Mouse (Mus musculus) splenic B cell, adult 2 months (primary cell): ENCODE measurements around the gene Grhl3.

Experiments
- DNase-seq: peaks from one replicate; pipeline ENCODE4 v3.0.0-alpha.2; 2011; ENCODE audit warnings: low read depth, low spot score
- H3K27me3 ChIP-seq: 2 replicates; pipeline ENCODE4 v1.6.1; 2012; ENCODE audit warnings: mild to moderate bottlenecking, low read length, moderate library complexity, mixed read lengths; ENCODE audit not compliant: control insufficient read depth, poor library complexity, insufficient read depth, severe bottlenecking
- H3K36me3 ChIP-seq: 2 replicates; pipeline ENCODE4 v1.6.1; 2012; ENCODE audit warnings: mild to moderate bottlenecking, low read length, moderate library complexity, mixed read lengths; ENCODE audit not compliant: control insufficient read depth, poor library complexity, insufficient read depth, severe bottlenecking

Grhl3 gene

DNA sequence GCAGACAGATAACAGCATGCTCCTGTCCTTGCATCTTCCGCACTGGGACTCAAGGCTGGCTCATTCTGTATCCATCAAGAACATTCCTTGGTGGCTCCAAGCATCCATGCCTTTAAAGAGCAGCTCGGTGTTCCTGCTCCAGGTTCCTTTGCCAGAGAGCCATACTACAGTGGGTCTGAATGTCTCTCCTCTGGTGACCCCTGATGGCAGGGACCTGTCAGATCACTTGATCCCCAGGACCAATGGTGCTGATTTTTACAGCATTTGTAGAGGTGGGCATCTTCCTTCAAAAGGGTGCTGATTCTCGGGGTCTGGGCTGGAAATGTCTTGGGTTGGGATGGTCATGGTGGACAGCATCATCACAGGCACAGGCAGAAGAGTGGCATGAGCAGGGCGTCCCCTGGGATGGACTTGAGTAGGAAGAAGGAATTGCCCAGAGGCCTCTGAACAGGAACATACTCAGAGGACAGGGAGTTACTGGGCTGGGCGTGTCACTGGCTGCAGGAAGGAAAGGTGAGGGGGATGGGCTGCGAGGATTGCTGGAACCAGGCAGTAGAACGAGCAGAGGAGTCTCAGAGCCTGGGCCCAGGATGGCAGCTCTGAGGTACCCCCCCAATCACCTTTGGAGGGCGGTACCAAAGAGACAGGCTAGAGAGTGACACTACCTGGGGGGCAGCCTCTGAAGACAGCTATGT lies 18.3 kb upstream of the Grhl3 start:
- no peak for DNase-seq
- Histone ChIP-seq H3K36me3 (no peaks in the 10 kb centered on the region), H3K27me3 (no peaks in the 10 kb centered on the region; the same call in 1 of the 2 replicates)

DNA sequence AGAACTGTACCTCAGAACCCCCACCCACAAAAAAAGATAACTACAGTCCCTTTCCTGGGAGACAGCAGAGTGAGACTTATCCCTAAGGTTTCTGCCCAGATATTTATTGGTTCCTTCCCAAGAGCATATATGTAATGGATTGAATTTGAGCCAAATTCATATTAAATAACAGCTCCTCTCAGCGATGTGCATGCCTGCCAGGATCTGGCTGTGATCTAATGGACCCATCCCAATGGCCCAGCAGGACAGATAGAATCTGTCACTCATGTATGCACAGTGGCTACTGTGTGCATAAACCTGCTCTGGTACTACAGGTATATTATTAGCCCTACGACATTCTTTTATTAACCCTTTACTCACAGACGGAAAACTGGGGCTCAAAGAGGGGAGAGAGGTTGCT lies 17.7 kb upstream of the Grhl3 start:
- no peak for DNase-seq
- Histone ChIP-seq H3K36me3 (no peaks in the 10 kb centered on the region), H3K27me3 (no peaks in the 10 kb centered on the region; the same call in 1 of the 2 replicates)

DNA sequence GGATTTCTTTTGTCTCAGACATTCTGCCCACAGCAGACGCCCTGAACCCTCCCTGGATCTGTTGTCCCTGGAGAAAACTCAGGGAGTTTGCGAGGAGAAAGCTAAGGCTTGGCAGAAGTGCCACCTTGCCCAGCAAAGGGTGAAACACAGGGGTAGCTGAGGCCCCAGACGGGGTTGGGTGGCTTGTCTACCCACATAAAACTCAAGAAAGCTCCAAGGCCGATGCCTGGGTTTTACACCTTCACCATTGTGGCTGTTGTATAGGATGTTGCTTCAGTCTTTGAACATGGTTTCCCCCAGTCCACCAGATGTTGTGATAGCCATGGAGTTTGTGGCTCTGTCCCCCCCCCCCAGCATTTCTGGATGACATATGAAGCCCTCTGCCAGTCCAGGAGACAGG lies 11.4 kb upstream of the Grhl3 start:
- no peaks in the 10 kb centered on the region; the same call in 1 of the 2 replicates for H3K27me3 ChIP-seq
- no peaks in the 10 kb centered on the region for H3K36me3 ChIP-seq
- DNase-seq, result no peak

DNA sequence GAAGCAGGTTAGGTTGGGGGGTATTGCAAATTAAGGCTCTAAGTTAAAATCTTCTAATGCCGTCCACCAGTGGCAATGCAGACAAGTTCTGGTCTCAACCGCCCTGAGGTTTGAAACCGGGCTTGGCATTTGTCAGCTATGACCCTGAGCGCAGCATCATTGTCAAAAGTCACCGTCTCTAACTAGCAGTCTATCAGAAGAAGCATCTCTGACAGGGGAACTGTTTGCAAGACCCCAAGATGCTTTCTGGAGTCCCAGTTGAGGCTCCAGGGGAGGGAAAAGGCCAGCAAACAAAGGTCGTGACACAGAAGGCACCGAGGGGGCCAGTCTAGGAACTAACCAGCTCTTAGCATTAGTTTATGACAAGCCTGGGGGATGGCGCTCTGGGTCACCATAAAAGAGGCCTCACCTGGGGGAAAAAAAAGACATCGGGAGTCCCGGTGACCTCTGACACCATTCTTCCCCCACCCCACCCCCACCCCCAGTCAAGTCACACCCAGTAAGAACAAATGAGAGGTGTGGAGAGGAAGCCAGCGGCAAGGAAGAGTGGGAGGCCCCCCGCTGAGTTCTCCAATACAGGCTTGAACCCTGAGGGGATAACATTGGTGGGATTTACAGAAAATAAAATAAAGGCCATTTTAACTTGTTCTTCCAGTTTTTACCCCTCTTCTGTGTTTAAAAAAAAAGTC lies 7.9 kb upstream of the Grhl3 start:
- no peaks in the 10 kb centered on the region for H3K36me3 ChIP-seq
- DNase-seq, result no peak

DNA sequence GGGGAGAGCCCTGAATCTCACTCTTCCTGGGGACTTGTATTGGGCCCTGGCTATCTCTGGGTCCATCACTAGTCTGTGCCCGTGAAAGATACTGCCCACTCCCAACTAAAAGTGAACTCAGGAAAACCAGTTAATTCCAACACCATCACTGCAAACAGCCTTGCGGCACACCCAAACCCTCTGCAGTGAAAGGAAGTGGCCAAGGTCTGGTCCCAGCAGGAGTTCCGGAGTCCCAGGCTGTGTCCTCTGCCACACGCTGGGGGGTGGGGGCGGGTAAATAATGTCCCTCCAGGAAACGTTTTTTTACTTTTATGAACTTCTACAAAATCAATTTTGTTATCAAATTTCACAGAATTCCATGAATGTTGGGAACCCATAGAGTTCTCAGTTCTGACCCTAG lies 6.3 kb upstream of the Grhl3 start:
- H3K27me3 ChIP-seq, result no peaks in the 10 kb centered on the region; the same call in 1 of the 2 replicates
- no peaks in the 10 kb centered on the region for H3K36me3 ChIP-seq
- DNase-seq, result no peak

More for the DNA sequence above, 7.9 kb upstream of the Grhl3 start:
- no peaks in the 10 kb centered on the region; the same call in 1 of the 2 replicates for H3K27me3 ChIP-seq

DNA sequence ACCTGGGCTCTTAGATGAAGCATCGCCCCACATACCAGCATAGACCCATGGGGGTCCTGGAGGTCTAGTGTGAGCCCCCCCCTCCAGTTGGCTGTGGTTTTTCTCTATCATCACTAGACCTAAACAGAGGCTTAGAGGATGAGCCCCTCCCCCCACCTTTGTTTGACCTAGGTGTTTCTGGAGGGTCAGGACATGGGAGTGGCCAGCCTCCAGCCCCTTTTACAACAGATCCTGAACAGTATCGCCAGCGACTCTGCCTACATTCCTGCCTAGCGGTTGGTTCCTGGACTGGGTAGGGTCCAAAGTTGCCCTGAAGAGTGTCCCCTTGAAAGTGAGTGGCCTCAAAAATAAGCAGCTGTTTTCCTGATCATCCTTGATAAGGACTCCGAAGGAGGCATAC lies 5.1 kb upstream of the Grhl3 start:
- DNase-seq, result no peak
- Histone ChIP-seq H3K36me3 (no peaks in the 10 kb centered on the region), H3K27me3 (peaks cover 1% of the 10 kb centered on the region)

DNA sequence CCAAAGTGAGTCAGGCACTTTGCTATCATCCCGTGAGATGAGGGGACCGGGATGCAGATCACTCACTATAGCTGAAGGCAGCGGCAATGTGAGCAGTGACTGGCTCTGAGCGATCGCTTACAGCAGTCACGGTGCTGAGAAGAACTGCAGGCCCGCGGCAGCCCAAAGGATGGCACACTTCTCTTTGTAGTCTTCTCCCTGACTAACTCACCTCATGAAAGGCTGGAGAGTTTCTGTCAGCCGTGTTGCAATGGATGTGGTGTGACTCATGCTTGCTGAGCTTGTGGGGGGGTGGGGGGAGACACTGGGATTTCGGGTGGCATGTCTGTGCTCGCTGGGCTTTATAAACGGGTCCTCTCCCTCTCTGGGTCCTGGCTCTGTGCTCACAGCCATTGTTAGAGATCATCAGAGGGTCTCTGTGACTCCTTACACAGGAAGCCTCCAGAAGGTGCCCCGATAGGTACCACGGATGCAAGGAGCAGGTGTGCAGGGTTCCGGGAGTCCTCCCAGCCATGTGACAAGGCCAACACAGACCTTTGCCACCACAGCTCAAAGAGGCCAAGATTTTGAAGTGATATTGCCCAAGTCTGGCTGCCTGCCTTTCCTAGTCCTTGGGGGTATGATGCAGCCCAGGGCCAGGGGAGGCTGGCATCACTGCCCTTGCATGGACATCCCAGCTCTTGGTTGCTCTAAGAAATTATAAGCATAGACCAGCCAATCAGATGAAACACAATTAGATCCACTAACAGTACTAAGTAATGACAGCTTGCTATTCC lies 2.1 kb upstream of the Grhl3 start:
- DNase-seq, result no peak
- Histone ChIP-seq H3K27me3 (peaks cover 3% of the 10 kb centered on the region; the same call in 1 of the 2 replicates), H3K36me3 (no peaks in the 10 kb centered on the region)

DNA sequence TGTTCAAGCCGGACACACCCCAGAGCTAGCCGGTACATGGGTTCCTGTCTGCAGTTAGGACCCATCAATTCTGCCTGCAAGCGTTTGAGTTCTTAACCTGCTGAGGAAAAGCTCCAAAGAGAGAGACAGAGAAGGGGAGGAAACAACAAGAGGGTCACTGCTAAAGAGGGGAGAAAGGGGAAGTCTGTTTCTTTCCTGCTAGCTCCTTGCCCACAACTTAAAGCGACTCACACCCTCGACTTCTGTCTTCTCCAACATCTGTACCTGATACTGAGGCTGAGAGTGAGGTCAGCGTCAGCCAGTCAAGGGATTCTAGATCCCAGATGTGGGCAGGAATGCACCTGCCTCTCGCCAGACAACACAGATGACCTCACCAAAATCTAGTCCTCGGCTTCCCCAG lies 1.2 kb downstream of the Grhl3 start:
- peaks cover 3% of the 10 kb centered on the region; the same call in 1 of the 2 replicates for H3K27me3 ChIP-seq
- DNase-seq, result peak; percentile 39

DNA sequence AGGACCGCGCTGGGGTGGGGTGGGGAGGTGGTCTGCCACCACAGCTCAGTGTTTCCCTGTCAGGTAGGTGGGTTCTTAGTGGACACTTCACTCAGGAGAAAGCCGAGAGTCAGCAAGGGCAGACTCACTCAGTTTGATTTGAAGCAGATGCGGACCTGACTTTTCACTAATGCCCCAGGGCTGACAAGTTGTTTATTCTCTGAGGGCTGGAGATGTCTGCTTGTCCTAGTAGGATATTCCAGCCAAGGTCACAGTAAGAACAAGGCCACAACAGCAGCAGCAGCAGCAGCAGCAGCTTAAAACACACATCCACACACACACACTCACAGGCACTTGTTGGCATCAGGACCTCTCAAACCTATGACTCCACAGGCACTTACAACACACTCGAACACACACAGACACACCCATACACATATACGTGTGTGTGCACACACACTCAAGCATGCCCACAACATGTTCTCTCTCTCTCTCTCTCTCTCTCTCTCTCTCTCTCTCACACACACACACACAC lies 2.3 kb downstream of the Grhl3 start:
- Histone ChIP-seq H3K27me3 (peaks cover 3% of the 10 kb centered on the region; the same call in 1 of the 2 replicates), H3K36me3 (no peaks in the 10 kb centered on the region)
- DNase-seq, result no peak

More for the DNA sequence above, 1.2 kb downstream of the Grhl3 start:
- no peaks in the 10 kb centered on the region for H3K36me3 ChIP-seq

DNA sequence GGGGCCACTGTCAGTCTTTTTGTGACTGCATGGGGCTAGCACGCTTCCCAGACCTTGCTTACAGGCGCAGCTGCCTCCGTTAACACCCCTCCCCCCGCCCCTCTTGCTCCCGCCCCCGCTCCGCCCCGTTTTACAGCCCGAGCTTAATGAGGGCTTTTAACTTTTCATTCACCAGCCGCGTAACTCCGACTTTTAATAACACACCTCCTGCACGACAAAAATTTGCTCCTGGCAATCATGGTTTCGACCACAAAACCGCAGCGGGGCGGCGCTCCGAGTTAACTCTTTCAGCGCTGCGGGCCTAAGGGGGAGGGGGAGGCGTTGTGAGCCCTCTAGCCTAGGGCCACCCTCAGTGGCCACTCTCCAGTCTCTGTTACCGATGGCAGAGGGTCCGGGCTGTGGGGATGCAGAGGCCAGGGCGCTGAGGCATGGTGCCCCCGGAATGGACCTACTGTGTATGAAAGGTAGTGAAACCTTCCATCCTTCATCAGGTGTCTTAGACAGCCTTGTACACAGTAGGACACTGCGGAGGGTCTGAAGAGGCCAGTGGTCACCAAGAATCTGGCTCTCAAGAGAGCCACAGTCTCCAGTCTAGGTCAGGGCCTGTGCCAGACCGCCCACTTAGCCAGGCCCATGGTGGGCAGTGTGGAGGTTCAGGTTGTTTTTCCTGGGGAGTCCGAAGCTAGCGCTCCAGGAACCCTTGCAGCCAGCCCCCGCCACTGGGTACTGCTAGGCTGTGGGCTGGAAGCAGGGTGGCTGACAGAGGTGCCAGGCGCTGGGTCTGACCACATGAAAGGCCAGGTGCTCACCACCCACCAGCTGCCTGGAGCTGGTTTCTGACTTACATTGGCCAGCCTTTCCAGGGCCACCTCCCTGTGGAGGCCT lies 3.0 kb downstream of the Grhl3 start:
- no peaks in the 10 kb centered on the region for H3K36me3 ChIP-seq
- peak; percentile 62 for DNase-seq
- peaks cover 3% of the 10 kb centered on the region; the same call in 1 of the 2 replicates for H3K27me3 ChIP-seq

DNA sequence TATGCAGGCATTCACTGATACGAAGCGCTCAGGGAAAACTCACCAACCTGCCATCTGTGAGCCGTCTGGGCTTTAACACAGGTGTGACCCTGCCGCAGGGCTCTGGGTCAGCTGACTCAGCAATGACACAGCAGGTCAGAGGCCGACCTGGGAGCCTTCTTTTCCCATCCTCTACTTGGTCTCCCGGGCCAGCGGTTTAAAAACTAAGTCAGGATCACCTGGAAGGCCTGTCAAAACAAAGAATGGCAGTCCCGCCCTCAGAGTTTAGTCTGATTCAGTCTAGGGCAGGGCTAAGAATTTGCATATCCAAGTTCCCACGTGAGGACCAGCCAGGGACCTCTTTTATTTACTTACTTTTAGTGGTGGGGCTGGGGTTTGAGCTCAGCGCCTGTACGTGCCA lies 4.2 kb downstream of the Grhl3 start:
- H3K27me3 ChIP-seq, result peaks cover 3% of the 10 kb centered on the region; the same call in 1 of the 2 replicates
- DNase-seq, result peak; percentile 43
- H3K36me3 ChIP-seq, result no peaks in the 10 kb centered on the region

DNA sequence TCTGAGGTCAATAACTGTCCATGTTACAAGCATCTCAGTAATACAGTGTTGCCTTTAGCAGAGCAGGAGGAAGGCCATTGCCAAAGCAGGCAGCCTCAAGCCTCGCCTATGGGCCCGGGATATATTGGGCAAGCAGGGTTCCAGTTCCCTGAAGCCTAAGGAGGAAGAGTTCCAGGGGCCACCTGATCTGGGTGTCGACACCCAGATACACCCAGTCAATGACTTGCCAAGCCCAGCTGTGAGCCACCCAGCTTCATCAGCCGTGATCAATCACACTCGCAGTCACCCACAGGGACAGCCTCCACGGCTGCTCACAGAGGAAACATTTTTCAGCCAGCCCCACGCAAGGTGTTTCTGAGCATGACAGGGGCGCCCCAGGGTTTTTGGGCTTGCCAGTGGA lies 5.9 kb downstream of the Grhl3 start:
- DNase-seq, result no peak
- H3K27me3 ChIP-seq, result no peaks in the 10 kb centered on the region

DNA sequence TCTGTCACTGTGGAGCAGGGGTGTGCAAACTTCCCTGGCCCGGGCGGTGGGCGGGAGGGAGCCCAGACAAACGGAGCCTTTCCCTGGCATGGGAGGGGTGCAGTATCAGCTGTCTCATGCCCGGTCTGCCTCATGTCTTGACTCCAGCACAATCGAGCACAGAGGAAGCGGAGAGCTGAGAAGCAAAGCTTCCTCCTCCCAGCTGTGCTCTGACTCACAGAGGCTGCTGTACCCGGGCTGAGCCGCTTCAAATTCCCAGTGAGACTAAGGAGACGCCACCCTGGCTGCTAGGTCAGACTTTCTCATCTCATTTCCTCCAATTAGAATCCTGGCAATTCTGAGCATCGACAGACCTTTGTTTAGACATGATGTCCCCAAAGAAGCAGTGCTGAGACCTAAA lies 6.4 kb downstream of the Grhl3 start:
- Histone ChIP-seq H3K27me3 (no peaks in the 10 kb centered on the region), H3K36me3 (no peaks in the 10 kb centered on the region)
- no peak for DNase-seq

More for the DNA sequence above, 5.9 kb downstream of the Grhl3 start:
- no peaks in the 10 kb centered on the region for H3K36me3 ChIP-seq

DNA sequence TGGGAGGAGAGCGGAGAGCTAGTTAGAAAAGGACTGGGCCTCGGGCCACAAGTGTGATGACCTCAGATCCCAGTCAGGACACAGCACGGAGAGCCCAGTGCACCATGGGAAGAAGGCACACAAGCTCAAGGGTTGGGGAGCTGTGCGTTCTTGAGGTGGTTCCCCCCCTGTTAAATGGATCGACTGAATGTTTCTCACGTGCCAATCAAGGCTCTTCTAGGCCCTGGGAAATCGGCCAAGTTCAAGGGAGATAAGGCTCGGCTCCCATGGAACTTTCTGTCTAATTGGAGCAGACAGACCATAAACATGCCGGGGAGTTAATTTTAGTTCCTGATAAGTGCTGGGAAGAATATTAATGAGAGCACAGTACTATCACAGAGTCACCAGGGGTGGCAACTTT lies 8.0 kb downstream of the Grhl3 start:
- Histone ChIP-seq H3K36me3 (no peaks in the 10 kb centered on the region), H3K27me3 (no peaks in the 10 kb centered on the region)
- no peak for DNase-seq
